Mouse (Mus musculus) heart, postnatal 25 days (tissue): ENCODE measurements around the gene Fastkd3. TPM values are rescaled to one million over a fixed set of nuclear protein-coding genes. Genes with fewer than 3 reads are reported as not detected.
A peak's percentile ranks its signal among the peaks of the same experiment; 100 is the strongest.

Experiments used
- DNase-seq: peaks from one replicate; pipeline ENCODE4 v3.0.0; 2022; ENCODE audit warnings: low spot score
- intact Hi-C: fragments of 180-260 bp; cut with DNase I; formaldehyde crosslinking; loops from one replicate; pipeline ENCODE4 v1.15.1; 2025
- total RNA-seq, 2 experiments: library from RNA; stranded (reverse); gene quantifications; 2 replicates each; pipeline ENCODE4 v1.2.3; 2021

Gene Fastkd3
- total RNA-seq, 2 experiments from 2014 or later = 9.2 to 10.2 TPM

GRCm38 (mm10) chr13:68603085-68603484, 21.1 kb downstream of the Fastkd3 start:
- intact Hi-C loops = no loop called here

GRCm38 (mm10) chr13:68605689-68606126, 23.7 kb downstream of the Fastkd3 start:
- DNase-seq = peak; percentile 20
- intact Hi-C loops = no loop called here

More at GRCm38 (mm10) chr13:68603085-68603484, 21.1 kb downstream of the Fastkd3 start:
- no peak for DNase-seq

GRCm38 (mm10) chr13:68607652-68608405, 25.8 kb downstream of the Fastkd3 start:
- DNase-seq = no peak
- intact Hi-C loops = no loop called here

GRCm38 (mm10) chr13:68622792-68623191, 40.8 kb downstream of the Fastkd3 start:
- intact Hi-C loops = no loop called here
- no peak for DNase-seq

- intact Hi-C loops = no loop called here
- no peak for DNase-seq
Observed at GRCm38 (mm10) chr13:68627041-68627440, 45.0 kb downstream of the Fastkd3 start.

Other genes starting within 250 kb of the Fastkd3 start
- 10 to 100 TPM; 17.2 to 17.9 TPM for gene Mtrr, start 85 bp upstream of the Fastkd3 start, total RNA-seq
- not detected for gene 1700001L19Rik, start 15.2 kb downstream of the Fastkd3 start, total RNA-seq